Mouse (Mus musculus): Measurements from ENCODE around the gene Zc3h18.

- TF ChIP-seq POLR2A (IDR thresholded peaks at IDR 0.05; ENCODE audit: control insufficient read depth in 1 of 2, insufficient read depth in 1 of 2, low read depth in 1 of 2, low read length in 2 of 2, poor library complexity in 1 of 2) = no peak
- TF ChIP-seq CHD1 (IDR thresholded peaks at IDR 0.05; ENCODE audit: low read depth, low read length) = no peak
- no peak for TF ChIP-seq CTCF (IDR thresholded peaks at IDR 0.05 in 2 of 3, conservative IDR thresholded peaks at IDR 0.05 in 1 of 3; ENCODE audit: control insufficient read depth in 1 of 3, insufficient read depth in 1 of 3, low read depth in 2 of 3, low read length in 3 of 3, poor library complexity in 1 of 3, severe bottlenecking in 1 of 3)
- TF ChIP-seq EP300 (IDR thresholded peaks at IDR 0.05; ENCODE audit: low read depth in 1 of 2, low read length in 2 of 2) = no peak
- no peak for TF ChIP-seq TAL1 (IDR thresholded peaks at IDR 0.05; ENCODE audit: low read length)
- TF ChIP-seq HCFC1 (IDR thresholded peaks at IDR 0.05; ENCODE audit: low read depth, low read length) = no peak
- no peak for TF ChIP-seq CHD2 (IDR thresholded peaks at IDR 0.05; ENCODE audit: low read length)
- no peak for TF ChIP-seq NELFE (IDR thresholded peaks at IDR 0.05; ENCODE audit: low read depth, low read length)
- TF ChIP-seq ZC3H11A (IDR thresholded peaks at IDR 0.05; ENCODE audit: low read depth, low read length) = no peak
- no peak for TF ChIP-seq ZKSCAN1 (IDR thresholded peaks at IDR 0.05; ENCODE audit: low read depth, low read length)
- TF ChIP-seq ETS1 (IDR thresholded peaks at IDR 0.05; ENCODE audit: low read depth, low read length) = no peak
- no peak for TF ChIP-seq MYC (IDR thresholded peaks at IDR 0.05; ENCODE audit: low read depth, low read length)
These were observed 13.4 kb upstream of the Zc3h18 start for GRCm38 (mm10) chr8:122362967-122363366.

Measured in MEL (cell line).